Mouse (Mus musculus): ENCODE data around the gene Vmp1.
A peak's percentile ranks its signal among the peaks of the same experiment; 100 is the strongest.

Vmp1 gene

GRCm38 (mm10) chr11:86570261-86570746 is 113.3 kb downstream of the Vmp1 start:
- no peak for DNase-seq (ENCODE audit: low spot score in 2 of 2)

DNA sequence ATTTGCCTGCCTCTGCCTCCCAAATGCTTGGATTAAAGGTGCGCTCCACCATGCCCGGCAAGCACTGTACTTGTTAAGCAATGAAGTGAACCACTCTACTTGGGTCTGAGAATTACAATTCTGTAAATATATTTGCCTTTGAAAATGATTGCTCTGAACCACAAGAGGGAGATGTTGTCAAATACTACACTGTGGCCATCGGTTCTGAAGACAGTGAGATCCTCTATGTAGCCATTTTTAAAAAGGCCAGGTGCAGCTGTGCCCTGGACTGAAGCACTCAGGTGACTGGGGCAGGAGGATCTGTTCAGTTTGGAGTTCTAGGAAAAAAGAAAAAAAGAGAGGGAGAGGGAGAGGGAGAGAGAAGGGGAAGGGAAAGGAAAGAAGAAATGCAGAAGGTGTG is 115.2 kb downstream of the Vmp1 start:
- no peak for DNase-seq (ENCODE audit: low spot score in 2 of 2)

DNA sequence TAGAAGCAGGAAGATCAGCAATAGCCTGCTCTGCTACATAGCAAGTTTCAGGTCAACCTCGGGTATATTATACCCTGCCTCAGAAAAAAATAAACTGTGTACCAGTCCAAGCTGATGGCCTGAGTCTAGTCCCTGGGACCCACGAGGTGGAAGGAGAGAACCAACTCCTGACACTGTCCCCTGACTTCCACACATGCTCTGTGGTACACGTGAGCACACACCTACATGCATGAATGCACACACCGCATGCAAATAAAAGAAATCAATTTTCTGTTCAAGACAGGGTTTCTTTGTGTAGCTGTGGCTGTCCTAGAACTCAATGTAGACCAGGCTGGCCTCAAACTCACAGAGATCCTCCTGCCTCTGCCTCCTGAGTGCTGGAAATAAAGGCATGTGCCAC is 125.4 kb downstream of the Vmp1 start:
- DNase-seq (ENCODE audit: low spot score in 2 of 2), result no peak

- no peak for DNase-seq (ENCODE audit: low spot score in 2 of 2)
Observed at GRCm38 (mm10) chr11:86553525-86553924, 130.1 kb downstream of the Vmp1 start.

DNA sequence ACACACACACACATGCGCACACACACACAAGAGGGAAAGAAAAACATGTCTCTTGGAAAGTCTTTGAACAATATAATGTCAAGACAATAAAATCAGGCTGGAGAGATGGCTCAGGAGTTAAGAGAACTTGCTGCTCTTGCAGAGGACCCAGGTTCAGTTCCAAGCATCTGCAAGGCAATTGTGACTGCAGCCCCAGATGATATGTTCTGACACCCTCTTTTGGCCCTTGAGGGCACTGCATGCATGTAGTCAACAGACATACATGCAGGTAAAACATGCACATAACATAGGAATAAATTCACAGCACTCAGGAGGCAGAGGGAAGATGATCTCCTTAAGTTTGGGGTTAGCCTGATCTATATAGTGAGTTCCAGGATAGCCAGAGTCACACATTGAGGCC is 136.2 kb downstream of the Vmp1 start:
- peak; percentile 21 to 65 for DNase-seq (ENCODE audit: low spot score in 2 of 2)

GRCm38 (mm10) chr11:86545556-86545955 is 138.1 kb downstream of the Vmp1 start:
- peak; percentile 19 to 27 for DNase-seq (ENCODE audit: low spot score in 2 of 2)

- DNase-seq (ENCODE audit: low spot score in 2 of 2), result peak; percentile 97 to 100
Observed at GRCm38 (mm10) chr11:86544639-86545299, 138.9 kb downstream of the Vmp1 start, which contains the start of the genes Rps6kb1 and Tubd1. Gene Rps6kb1 (minus strand): TSS chr11:86544805. Gene Tubd1 (plus strand): TSS chr11:86544991.

- peak in 1 of 2 experiments; percentile 69 for DNase-seq (ENCODE audit: low spot score in 2 of 2)
Observed at GRCm38 (mm10) chr11:86543960-86544638, 139.5 kb downstream of the Vmp1 start.

DNA sequence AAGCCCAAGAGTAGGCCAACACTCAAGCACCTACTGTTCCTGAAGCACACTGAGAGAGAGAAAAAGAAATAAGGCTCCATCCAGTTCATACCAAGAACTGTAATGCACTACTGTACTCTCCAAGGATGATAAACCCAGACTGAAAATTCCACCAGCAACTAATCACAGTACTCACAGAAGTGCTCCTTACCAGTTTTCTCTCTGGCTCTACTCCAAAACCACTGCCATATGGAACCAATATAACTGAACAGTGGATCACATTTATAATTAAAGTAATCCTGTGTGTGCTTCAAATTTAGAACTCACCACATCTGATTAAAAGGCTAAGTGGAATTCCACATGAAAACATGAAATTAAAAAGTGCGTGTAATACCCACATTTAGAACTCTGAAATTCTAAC is 140.8 kb downstream of the Vmp1 start:
- DNase-seq (ENCODE audit: low spot score in 2 of 2), result no peak

DNA sequence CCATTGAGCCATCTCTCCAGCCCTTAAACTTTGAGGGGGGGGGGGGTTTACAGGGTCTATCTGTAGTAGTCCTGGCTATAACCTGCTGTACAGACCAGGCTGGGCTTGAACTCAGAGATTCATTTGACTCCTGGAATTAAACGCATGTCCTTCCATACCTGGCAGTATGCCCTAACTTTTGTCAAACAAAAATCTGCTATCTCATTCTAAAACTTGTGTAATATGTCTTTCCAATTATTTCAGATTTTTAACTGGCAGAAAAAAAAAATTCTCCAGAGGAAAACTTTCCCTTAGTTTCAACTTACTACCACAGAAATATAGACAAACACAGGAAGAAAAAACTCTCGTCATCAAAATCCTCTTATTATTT is 143.2 kb downstream of the Vmp1 start:
- no peak for DNase-seq (ENCODE audit: low spot score in 2 of 2)

GRCm38 (mm10) chr11:86539716-86540475 is 143.7 kb downstream of the Vmp1 start:
- DNase-seq (ENCODE audit: low spot score in 2 of 2), result no peak

DNA sequence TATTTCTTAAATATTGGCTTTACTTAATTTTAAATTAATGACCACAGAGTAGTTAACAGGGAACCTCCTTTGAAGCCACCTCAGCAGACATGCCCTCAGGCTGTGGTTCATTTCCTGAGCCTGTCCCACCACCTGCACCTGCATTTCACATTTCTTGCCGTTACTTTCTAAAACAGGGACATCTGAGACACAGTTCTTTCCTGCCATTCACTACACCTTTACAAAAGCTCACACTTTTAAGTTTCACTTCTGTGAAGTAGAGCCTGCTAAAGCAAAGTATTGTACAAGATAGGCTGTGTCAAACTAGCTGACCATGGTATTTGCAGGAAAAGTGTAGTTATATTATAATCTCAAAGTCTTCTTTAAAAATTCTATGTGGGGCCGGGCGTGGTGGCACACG is 144.8 kb downstream of the Vmp1 start:
- DNase-seq (ENCODE audit: low spot score in 2 of 2), result no peak

- DNase-seq (ENCODE audit: low spot score in 2 of 2), result no peak
Observed at GRCm38 (mm10) chr11:86534201-86534910, 149.3 kb downstream of the Vmp1 start.

Data from spleen, postnatal 10 days (tissue).